Mouse (Mus musculus): ENCODE results near the gene Adcy2. TPM values are rescaled to one million over a fixed set of nuclear protein-coding genes. Genes with fewer than 3 reads are reported as not detected.

Adcy2 gene
- total RNA-seq (2012; rRNA removed) = 1.3 and 1.4 TPM in 2 replicates

DNA sequence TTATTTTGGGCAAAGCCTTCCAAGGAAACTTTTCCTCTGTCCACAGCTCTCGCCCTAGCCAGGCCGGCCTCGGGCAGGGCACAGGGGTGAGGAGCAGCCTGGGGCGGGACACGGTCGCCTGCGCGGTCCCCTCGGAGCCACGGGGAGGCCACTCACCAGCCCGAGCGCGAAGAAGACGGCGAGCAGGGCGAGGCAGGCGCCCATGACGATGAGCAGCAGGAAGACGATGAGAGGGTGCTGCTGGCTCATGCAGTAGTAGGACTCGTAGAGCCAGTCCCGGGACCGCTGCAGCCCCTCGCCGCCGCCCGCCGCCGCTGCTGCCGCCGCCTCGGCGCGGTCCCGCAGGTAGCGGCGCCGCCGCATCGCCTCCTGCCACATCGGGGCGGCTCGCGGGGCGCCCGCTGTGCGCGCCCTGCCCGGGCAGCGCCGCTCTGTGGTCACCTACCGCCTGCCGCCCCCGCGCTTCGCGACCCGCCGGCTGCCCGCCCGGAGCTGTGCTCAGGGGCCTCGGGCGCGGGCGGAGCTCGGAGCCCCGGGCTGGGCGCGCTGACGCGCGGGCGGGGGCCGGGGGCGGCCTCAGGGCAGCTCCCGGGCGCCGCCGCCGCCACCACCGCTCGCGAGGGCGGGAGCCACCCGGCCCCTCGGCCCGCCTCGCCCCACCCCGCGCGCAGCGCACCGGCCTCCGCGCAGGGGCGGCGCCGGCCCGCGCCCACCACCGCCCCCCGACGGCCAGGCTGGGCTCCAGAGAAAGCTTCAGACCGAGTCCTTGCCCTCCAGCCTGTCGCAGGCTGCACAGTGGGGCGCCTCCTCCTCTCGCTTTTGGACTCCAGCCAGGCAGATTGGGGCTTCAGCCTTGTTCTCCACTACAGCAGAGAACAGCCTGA, at the start of gene Adcy2:
Adcy2 (minus strand) TSS at position 624 of the 884 bp plus-strand sequence.
- no peak for TF ChIP-seq ZNF384 (IDR thresholded peaks at IDR 0.05; ENCODE audit: low read depth, low read length)
- TF ChIP-seq CHD2 (IDR thresholded peaks at IDR 0.05; ENCODE audit: low read depth, low read length) = no peak
- no peak for TF ChIP-seq MAFK (IDR thresholded peaks at IDR 0.05; ENCODE audit: insufficient read depth, low read depth, low read length)
- H3K27ac ChIP-seq (ENCODE audit: insufficient read depth, low read depth, low read length, poor library complexity, severe bottlenecking) = no peak within 1 kb of the TSS; the same call in 1 of the 2 replicates
- peak within 1 kb of the TSS; percentile 84 to 87 for H3K4me3 ChIP-seq (ENCODE audit: insufficient read depth in 1 of 2, low read depth in 1 of 2, low read length in 2 of 2, poor library complexity in 1 of 2, severe bottlenecking in 1 of 2)
- no peaks in the 10 kb centered on the region for H3K36me3 ChIP-seq (ENCODE audit: control insufficient read depth, insufficient read depth, low read length, poor library complexity, severe bottlenecking)
- peak within 1 kb of the TSS; percentile 82 for H3K9ac ChIP-seq (ENCODE audit: insufficient read depth, low read depth, low read length, poor library complexity, severe bottlenecking)
- no peak for DNase-seq (ENCODE audit: low read depth, low spot score)
- H3K4me1 ChIP-seq (ENCODE audit: control insufficient read depth in 2 of 2, insufficient read depth in 2 of 2, low read length in 2 of 2, poor library complexity in 1 of 2) = no peaks in the 10 kb centered on the region
- in situ Hi-C loops (cut with MboI; ENCODE audit: low sequenced_read_pairs in 2 of 2, unreplicated experiment in 2 of 2) = no loop called here
- H3K9me3 ChIP-seq (ENCODE audit: control insufficient read depth, insufficient read depth, low read depth, low read length) = no peaks in the 10 kb centered on the region

- Histone ChIP-seq H3K27ac (ENCODE audit: insufficient read depth, low read depth, low read length, poor library complexity, severe bottlenecking) (no peak overlapping the region), H3K36me3 (ENCODE audit: control insufficient read depth, insufficient read depth, low read length, poor library complexity, severe bottlenecking) (no peaks in the 10 kb centered on the region), H3K9ac (ENCODE audit: insufficient read depth, low read depth, low read length, poor library complexity, severe bottlenecking) (no peak overlapping the region), H3K4me1 (ENCODE audit: control insufficient read depth in 2 of 2, insufficient read depth in 2 of 2, low read length in 2 of 2, poor library complexity in 1 of 2) (no peaks in the 10 kb centered on the region), H3K4me3 (ENCODE audit: insufficient read depth in 1 of 2, low read depth in 1 of 2, low read length in 2 of 2, poor library complexity in 1 of 2, severe bottlenecking in 1 of 2) (no peak overlapping the region), H3K9me3 (ENCODE audit: control insufficient read depth, insufficient read depth, low read depth, low read length) (no peaks in the 10 kb centered on the region)
- DNase-seq (ENCODE audit: low read depth, low spot score) = no peak
- in situ Hi-C loops (cut with MboI; ENCODE audit: low sequenced_read_pairs in 2 of 2, unreplicated experiment in 2 of 2) = no loop called here
- TF ChIP-seq MAFK (IDR thresholded peaks at IDR 0.05; ENCODE audit: insufficient read depth, low read depth, low read length) = no peak
- TF ChIP-seq ZNF384 (IDR thresholded peaks at IDR 0.05; ENCODE audit: low read depth, low read length) = no peak
- no peak for TF ChIP-seq ZC3H11A (IDR thresholded peaks at IDR 0.05; ENCODE audit: borderline replicate concordance, low read depth, low read length)
- no peak for TF ChIP-seq HCFC1 (IDR thresholded peaks at IDR 0.05; ENCODE audit: borderline replicate concordance, insufficient read depth, low read length)
- no peak for TF ChIP-seq CHD2 (IDR thresholded peaks at IDR 0.05; ENCODE audit: low read depth, low read length)
Measured at GRCm38 (mm10) chr13:69036991-69037597, 37.8 kb upstream of the Adcy2 start.

DNA sequence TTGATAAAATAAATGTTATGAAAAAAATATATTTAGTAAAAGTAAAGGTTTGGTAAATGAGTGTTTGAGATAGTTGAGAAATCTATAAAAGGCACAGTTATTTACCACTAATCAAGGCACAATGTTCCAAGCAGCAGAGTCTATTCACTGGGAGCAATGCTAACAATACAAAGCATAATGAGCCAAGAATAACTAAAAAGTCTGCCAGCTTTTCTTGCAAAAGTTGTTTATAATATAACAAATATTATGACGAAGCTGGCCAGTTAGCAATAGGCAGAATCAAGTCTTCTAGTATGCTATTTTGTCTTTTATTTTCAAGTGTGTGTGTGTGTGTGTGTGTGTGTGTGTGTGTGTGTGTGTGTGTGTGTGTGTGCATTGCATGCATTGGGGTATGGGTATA, 35.3 kb upstream of the Adcy2 start:
- Histone ChIP-seq H3K9ac (ENCODE audit: insufficient read depth, low read depth, low read length, poor library complexity, severe bottlenecking) (no peak overlapping the region), H3K4me3 (ENCODE audit: insufficient read depth in 1 of 2, low read depth in 1 of 2, low read length in 2 of 2, poor library complexity in 1 of 2, severe bottlenecking in 1 of 2) (no peak overlapping the region), H3K36me3 (ENCODE audit: control insufficient read depth, insufficient read depth, low read length, poor library complexity, severe bottlenecking) (no peaks in the 10 kb centered on the region), H3K4me1 (ENCODE audit: control insufficient read depth in 2 of 2, insufficient read depth in 2 of 2, low read length in 2 of 2, poor library complexity in 1 of 2) (no peaks in the 10 kb centered on the region), H3K9me3 (ENCODE audit: control insufficient read depth, insufficient read depth, low read depth, low read length) (no peaks in the 10 kb centered on the region), H3K27ac (ENCODE audit: insufficient read depth, low read depth, low read length, poor library complexity, severe bottlenecking) (no peak overlapping the region)
- TF ChIP-seq MAFK (IDR thresholded peaks at IDR 0.05; ENCODE audit: insufficient read depth, low read depth, low read length) (no peak), ZC3H11A (IDR thresholded peaks at IDR 0.05; ENCODE audit: borderline replicate concordance, low read depth, low read length) (no peak), CHD2 (IDR thresholded peaks at IDR 0.05; ENCODE audit: low read depth, low read length) (no peak), HCFC1 (IDR thresholded peaks at IDR 0.05; ENCODE audit: borderline replicate concordance, insufficient read depth, low read length) (no peak), ZNF384 (IDR thresholded peaks at IDR 0.05; ENCODE audit: low read depth, low read length) (no peak)
- DNase-seq (ENCODE audit: low read depth, low spot score) = no peak
- in situ Hi-C loops (cut with MboI; ENCODE audit: low sequenced_read_pairs in 2 of 2, unreplicated experiment in 2 of 2) = no loop called here

- Histone ChIP-seq H3K9ac (ENCODE audit: insufficient read depth, low read depth, low read length, poor library complexity, severe bottlenecking) (no peak overlapping the region), H3K4me3 (ENCODE audit: insufficient read depth in 1 of 2, low read depth in 1 of 2, low read length in 2 of 2, poor library complexity in 1 of 2, severe bottlenecking in 1 of 2) (no peak overlapping the region), H3K4me1 (ENCODE audit: control insufficient read depth in 2 of 2, insufficient read depth in 2 of 2, low read length in 2 of 2, poor library complexity in 1 of 2) (no peaks in the 10 kb centered on the region), H3K9me3 (ENCODE audit: control insufficient read depth, insufficient read depth, low read depth, low read length) (no peaks in the 10 kb centered on the region), H3K27ac (ENCODE audit: insufficient read depth, low read depth, low read length, poor library complexity, severe bottlenecking) (no peak overlapping the region), H3K36me3 (ENCODE audit: control insufficient read depth, insufficient read depth, low read length, poor library complexity, severe bottlenecking) (no peaks in the 10 kb centered on the region)
- in situ Hi-C loops (cut with MboI; ENCODE audit: low sequenced_read_pairs in 2 of 2, unreplicated experiment in 2 of 2) = no loop called here
- TF ChIP-seq HCFC1 (IDR thresholded peaks at IDR 0.05; ENCODE audit: borderline replicate concordance, insufficient read depth, low read length) = no peak
- no peak for TF ChIP-seq ZC3H11A (IDR thresholded peaks at IDR 0.05; ENCODE audit: borderline replicate concordance, low read depth, low read length)
- TF ChIP-seq ZNF384 (IDR thresholded peaks at IDR 0.05; ENCODE audit: low read depth, low read length) = no peak
- TF ChIP-seq CHD2 (IDR thresholded peaks at IDR 0.05; ENCODE audit: low read depth, low read length) = no peak
- no peak for TF ChIP-seq MAFK (IDR thresholded peaks at IDR 0.05; ENCODE audit: insufficient read depth, low read depth, low read length)
- no peak for DNase-seq (ENCODE audit: low read depth, low spot score)
Measured at GRCm38 (mm10) chr13:69033532-69033931, 34.2 kb upstream of the Adcy2 start.

Data from ES-E14 (cell line).